Mouse (Mus musculus) brain, embryonic 18.5 days (tissue): ENCODE data around the gene Sox5.

Experiments used
- DNase-seq: peaks from one replicate; pipeline ENCODE4 v3.0.0-alpha.2; 2012; ENCODE audit warnings: low read depth, low spot score

Sox5 gene

DNA sequence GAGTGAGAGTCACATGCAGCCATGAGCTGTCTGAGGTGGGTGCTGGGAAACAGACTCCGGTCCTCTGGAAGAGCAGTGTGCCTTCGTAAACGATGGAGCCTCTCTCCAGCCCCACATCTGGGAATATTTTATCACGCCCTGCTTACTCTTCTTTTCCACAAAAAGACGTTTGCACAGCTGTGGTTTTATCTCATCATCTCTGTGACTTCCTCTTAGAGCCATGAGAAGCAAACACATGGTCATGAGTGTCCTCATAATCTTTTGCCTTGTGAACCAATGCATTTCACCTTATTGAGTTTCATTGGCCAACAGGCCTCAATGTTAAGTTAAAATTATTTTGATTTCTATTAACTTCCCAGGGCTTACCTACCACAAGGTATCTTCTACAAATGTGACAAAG, 994.4 kb downstream of the Sox5 start:
- no peak for DNase-seq

DNA sequence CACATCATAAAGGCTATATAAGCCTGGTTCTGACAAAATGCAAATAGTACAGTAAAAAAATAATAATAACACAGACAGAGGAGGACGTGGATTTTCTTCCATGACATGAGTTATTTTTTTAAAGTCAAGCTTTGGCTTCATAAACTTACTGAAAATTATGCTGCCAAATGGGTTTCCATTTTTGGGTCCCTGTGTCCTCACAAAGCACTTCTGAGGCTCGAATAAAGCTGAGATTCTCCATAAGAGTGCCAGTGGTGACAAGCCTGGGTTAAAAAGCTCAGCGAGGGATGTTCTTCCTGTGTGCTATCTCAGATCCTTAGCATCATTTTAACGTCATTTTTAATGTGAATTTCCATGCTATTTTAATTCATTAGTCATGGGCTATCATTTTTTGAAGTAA, 996.1 kb downstream of the Sox5 start:
- no peak for DNase-seq
